Mouse (Mus musculus): Measurements from ENCODE around the gene Rpp14. TPM values are rescaled to one million over a fixed set of nuclear protein-coding genes. Genes with fewer than 3 reads are reported as not detected.

The Rpp14 gene
- polyA plus RNA-seq, 1 experiment from 2014 or later: 47.6 TPM

DNA sequence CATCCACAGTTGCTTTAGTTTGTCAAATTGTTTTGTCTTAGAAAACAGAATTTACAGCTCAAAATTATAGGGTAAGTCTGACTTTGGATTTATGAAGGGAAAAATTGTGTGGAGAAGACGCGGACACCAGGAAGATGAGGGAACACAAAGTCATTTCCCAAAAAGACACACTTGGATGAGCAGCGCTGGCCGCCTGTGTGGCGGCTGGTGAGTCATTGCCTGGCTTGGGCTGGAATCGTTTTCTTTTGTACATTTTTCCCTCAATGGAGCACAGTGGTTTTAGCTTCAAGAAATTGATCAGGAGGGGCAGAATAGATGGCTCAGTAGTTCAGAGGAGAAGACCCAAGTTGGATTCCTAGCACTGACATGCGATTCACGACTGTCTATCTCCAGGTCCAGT lies 21.7 kb downstream of the Rpp14 start:
- H3K36me3 ChIP-seq (ENCODE audit: control insufficient read depth, insufficient read depth, low read length): no peaks in the 10 kb centered on the region
- no peaks in the 10 kb centered on the region for H3K9me3 ChIP-seq (ENCODE audit: control insufficient read depth, low read length)
- no peak overlapping the region for H3K27ac ChIP-seq (ENCODE audit: low read length)
- no peak overlapping the region for H3K4me3 ChIP-seq (ENCODE audit: low read length)
- H3K4me2 ChIP-seq (ENCODE audit: low read depth, low read length): no peak overlapping the region
- H3K27me3 ChIP-seq (ENCODE audit: control insufficient read depth, insufficient read depth, low read depth, low read length): no peaks in the 10 kb centered on the region
- no peak for ATAC-seq (ENCODE audit: low read depth)
- no peak overlapping the region for H3K9ac ChIP-seq (ENCODE audit: low read length)
- whole genome bisulfite sequencing: 89% methylated on average over 8 of the region's 8 CpGs
- H3K4me1 ChIP-seq (replicated peaks; ENCODE audit: control insufficient read depth, insufficient read depth, low read length): peaks cover 8% of the 10 kb centered on the region; the same call in 1 of the 2 replicates

DNA sequence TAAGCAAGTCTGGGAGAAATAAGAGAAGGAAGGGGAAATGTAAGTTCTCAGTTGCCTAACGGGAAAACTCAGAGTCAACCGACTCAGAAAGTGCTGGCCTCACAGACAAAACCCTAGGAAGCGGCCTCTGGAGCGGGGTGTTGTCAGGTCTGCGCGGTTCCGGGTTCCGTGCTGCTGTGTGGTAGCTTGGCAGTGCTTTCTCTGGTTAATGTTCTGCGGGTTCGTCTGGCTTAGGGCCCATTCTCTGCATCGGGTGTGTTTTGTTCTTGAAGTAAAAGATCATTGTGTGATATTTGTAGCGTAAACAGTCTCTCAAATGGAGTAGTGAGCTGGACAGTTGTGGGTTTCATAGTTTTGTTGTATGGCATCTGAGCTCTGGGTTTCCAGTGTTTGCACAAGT lies 22.5 kb downstream of the Rpp14 start:
- WGBS: 65% methylated on average over 12 of the region's 12 CpGs
- ATAC-seq (ENCODE audit: low read depth): no peak
- H3K9me3 ChIP-seq (ENCODE audit: control insufficient read depth, low read length): no peaks in the 10 kb centered on the region

DNA sequence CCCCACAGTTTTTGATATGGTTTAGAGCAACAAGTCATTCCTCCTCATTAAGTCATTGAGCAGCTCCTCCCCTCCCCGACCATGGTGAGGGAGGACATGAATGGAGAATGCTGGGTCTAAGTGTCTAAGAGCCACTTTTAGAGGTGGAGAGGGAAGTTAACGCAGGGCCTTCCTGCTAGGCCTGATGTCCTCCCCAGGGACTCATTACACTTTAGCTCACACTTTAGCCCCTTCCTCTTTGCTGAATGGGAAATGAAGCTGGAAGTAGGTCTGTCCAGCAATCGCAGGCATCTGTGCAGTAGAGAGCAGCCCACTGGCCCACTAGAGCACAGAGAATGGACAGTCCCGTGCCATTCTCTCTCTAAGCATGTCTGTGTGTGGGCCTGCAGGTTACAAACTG lies 27.9 kb downstream of the Rpp14 start:
- Histone ChIP-seq H3K9me3 (ENCODE audit: control insufficient read depth, low read length) (no peaks in the 10 kb centered on the region), H3K27me3 (ENCODE audit: control insufficient read depth, insufficient read depth, low read depth, low read length) (no peaks in the 10 kb centered on the region), H3K27ac (ENCODE audit: low read length) (no peak overlapping the region), H3K36me3 (ENCODE audit: control insufficient read depth, insufficient read depth, low read length) (no peaks in the 10 kb centered on the region), H3K4me3 (ENCODE audit: low read length) (no peak overlapping the region), H3K9ac (ENCODE audit: low read length) (no peak overlapping the region), H3K4me2 (ENCODE audit: low read depth, low read length) (no peak overlapping the region), H3K4me1 (replicated peaks; ENCODE audit: control insufficient read depth, insufficient read depth, low read length) (no peaks in the 10 kb centered on the region)
- WGBS: 78% methylated on average over 4 of the region's 4 CpGs
- no peak for ATAC-seq (ENCODE audit: low read depth)

More for the DNA sequence above, 22.5 kb downstream of the Rpp14 start:
- peaks cover 8% of the 10 kb centered on the region; the same call in 1 of the 2 replicates for H3K4me1 ChIP-seq (replicated peaks; ENCODE audit: control insufficient read depth, insufficient read depth, low read length)
- H3K4me2 ChIP-seq (ENCODE audit: low read depth, low read length): no peak overlapping the region
- no peaks in the 10 kb centered on the region for H3K27me3 ChIP-seq (ENCODE audit: control insufficient read depth, insufficient read depth, low read depth, low read length)
- H3K4me3 ChIP-seq (ENCODE audit: low read length): no peak overlapping the region
- H3K9ac ChIP-seq (ENCODE audit: low read length): no peak overlapping the region
- H3K27ac ChIP-seq (ENCODE audit: low read length): no peak overlapping the region
- no peaks in the 10 kb centered on the region for H3K36me3 ChIP-seq (ENCODE audit: control insufficient read depth, insufficient read depth, low read length)

DNA sequence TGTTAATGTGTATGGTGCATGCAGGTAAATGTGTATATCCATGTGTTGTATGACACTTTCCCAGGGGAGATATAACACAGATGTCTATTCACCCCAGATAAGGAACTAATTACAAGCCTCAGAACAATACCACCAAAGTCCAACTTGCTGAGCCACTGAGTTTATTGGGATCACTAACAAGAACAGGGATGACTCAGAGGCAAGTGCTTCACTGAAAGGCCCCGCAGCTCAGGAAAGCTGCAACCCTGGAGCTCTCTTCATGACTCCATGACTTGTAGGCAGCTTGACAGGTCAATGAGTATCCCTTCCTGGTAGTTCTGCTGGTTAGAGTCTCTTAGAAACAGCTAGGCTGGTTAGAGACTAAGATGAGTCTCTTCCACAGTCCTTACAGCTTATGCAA lies 28.8 kb downstream of the Rpp14 start:
- ATAC-seq (ENCODE audit: low read depth): no peak
- H3K9ac ChIP-seq (ENCODE audit: low read length): no peak overlapping the region
- H3K4me2 ChIP-seq (ENCODE audit: low read depth, low read length): no peak overlapping the region
- H3K4me3 ChIP-seq (ENCODE audit: low read length): no peak overlapping the region
- no peaks in the 10 kb centered on the region for H3K9me3 ChIP-seq (ENCODE audit: control insufficient read depth, low read length)
- no peaks in the 10 kb centered on the region for H3K27me3 ChIP-seq (ENCODE audit: control insufficient read depth, insufficient read depth, low read depth, low read length)
- WGBS: 83% methylated on average over 1 of the region's 1 CpGs
- H3K27ac ChIP-seq (ENCODE audit: low read length): no peak overlapping the region
- H3K4me1 ChIP-seq (replicated peaks; ENCODE audit: control insufficient read depth, insufficient read depth, low read length): no peaks in the 10 kb centered on the region
- no peaks in the 10 kb centered on the region for H3K36me3 ChIP-seq (ENCODE audit: control insufficient read depth, insufficient read depth, low read length)

DNA sequence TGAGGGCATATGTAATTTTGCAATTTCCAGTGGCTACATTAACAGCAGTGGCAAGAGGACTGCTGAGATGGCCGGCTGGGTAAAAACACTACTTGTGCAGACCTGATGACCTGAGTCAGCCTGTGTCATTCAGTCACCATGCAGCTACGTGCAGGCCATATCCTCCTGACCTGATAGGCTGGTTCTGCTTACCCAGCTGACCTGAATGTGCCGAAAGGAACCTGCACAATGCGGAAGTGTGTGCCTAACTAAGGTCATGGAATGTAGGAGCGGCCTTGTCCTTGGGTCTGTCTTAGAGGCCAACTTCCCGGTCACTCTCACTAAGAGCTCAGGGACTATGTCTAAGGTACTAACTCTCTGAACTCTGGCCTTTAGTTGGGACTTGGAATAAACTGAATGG lies 31.4 kb downstream of the Rpp14 start:
- H3K27ac ChIP-seq (ENCODE audit: low read length): no peak overlapping the region
- no peak overlapping the region for H3K9ac ChIP-seq (ENCODE audit: low read length)
- H3K4me3 ChIP-seq (ENCODE audit: low read length): no peak overlapping the region
- H3K4me2 ChIP-seq (ENCODE audit: low read depth, low read length): no peak overlapping the region
- WGBS: 71% methylated on average over 6 of the region's 6 CpGs
- no peaks in the 10 kb centered on the region for H3K9me3 ChIP-seq (ENCODE audit: control insufficient read depth, low read length)
- H3K36me3 ChIP-seq (ENCODE audit: control insufficient read depth, insufficient read depth, low read length): no peaks in the 10 kb centered on the region
- no peaks in the 10 kb centered on the region for H3K4me1 ChIP-seq (replicated peaks; ENCODE audit: control insufficient read depth, insufficient read depth, low read length)
- no peak for ATAC-seq (ENCODE audit: low read depth)
- H3K27me3 ChIP-seq (ENCODE audit: control insufficient read depth, insufficient read depth, low read depth, low read length): no peaks in the 10 kb centered on the region

DNA sequence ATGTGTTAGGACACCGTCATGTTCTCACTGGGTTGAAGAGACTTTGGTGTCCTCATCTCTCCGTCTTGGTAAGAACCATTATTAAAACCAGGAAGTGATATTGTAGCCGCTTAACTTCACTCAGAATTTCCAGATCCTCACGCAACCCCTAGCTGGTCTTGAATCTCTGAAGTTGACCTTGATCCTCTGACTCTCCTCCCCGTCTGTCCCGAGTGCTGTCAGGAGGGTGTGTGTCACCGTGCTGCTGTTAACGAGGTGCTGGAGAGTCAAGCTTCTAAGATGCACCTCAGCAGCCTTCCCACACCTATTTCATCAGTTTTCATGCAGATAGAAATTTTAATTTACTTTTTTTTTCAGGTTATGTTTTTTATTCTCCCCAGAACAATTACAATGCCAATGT lies 31.9 kb downstream of the Rpp14 start:
- no peaks in the 10 kb centered on the region for H3K4me1 ChIP-seq (replicated peaks; ENCODE audit: control insufficient read depth, insufficient read depth, low read length)
- H3K4me2 ChIP-seq (ENCODE audit: low read depth, low read length): no peak overlapping the region
- no peaks in the 10 kb centered on the region for H3K27me3 ChIP-seq (ENCODE audit: control insufficient read depth, insufficient read depth, low read depth, low read length)
- H3K36me3 ChIP-seq (ENCODE audit: control insufficient read depth, insufficient read depth, low read length): no peaks in the 10 kb centered on the region
- no peak overlapping the region for H3K27ac ChIP-seq (ENCODE audit: low read length)
- WGBS: 74% methylated on average over 8 of the region's 8 CpGs
- no peaks in the 10 kb centered on the region for H3K9me3 ChIP-seq (ENCODE audit: control insufficient read depth, low read length)
- no peak for ATAC-seq (ENCODE audit: low read depth)
- H3K9ac ChIP-seq (ENCODE audit: low read length): no peak overlapping the region
- H3K4me3 ChIP-seq (ENCODE audit: low read length): no peak overlapping the region

DNA sequence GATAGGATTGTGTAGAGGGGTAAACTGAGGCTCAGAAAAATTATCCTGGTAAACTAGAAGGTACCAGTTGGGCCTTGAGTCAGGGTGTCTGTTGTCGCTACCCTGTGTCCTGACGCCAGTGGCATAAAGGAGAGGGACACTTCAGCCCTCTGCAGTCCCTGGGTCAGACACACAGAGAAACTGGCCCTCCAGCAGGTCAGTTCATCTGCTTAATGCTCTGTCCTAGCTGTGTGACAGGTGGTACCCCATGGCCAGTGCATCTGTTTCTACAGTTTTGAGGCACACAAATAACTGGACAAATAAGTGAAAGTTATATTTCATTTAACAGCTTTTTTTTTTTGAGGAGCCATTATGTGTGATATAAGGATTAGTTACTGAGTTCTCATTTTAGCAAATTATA lies 33.4 kb downstream of the Rpp14 start:
- Histone ChIP-seq H3K9me3 (ENCODE audit: control insufficient read depth, low read length) (no peaks in the 10 kb centered on the region), H3K4me1 (replicated peaks; ENCODE audit: control insufficient read depth, insufficient read depth, low read length) (no peaks in the 10 kb centered on the region), H3K4me3 (ENCODE audit: low read length) (no peak overlapping the region), H3K9ac (ENCODE audit: low read length) (no peak overlapping the region), H3K36me3 (ENCODE audit: control insufficient read depth, insufficient read depth, low read length) (no peaks in the 10 kb centered on the region), H3K27ac (ENCODE audit: low read length) (no peak overlapping the region), H3K4me2 (ENCODE audit: low read depth, low read length) (no peak overlapping the region), H3K27me3 (ENCODE audit: control insufficient read depth, insufficient read depth, low read depth, low read length) (no peaks in the 10 kb centered on the region)
- 79% methylated on average over 2 of the region's 2 CpGs for WGBS
- no peak for ATAC-seq (ENCODE audit: low read depth)

DNA sequence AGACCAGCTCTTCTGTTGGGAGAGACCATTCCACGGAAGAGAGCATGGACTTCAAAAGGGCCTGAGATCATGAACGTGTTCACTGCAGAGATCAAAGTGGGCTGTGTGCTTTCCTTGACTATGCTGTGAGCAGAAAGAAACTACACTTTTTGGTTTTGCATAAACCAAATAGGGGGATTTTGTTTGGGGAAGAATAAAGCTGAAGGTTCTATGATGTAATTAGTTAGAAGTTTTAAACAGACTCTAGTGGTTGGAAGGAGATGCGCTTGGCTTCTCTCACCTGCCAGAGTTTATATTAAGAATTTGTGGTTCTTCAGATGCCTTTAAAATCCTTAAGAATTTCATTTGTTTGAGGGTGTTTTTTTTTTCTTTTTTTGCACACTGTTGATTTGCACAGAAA lies 34.1 kb downstream of the Rpp14 start:
- H3K9ac ChIP-seq (ENCODE audit: low read length): no peak overlapping the region
- ATAC-seq (ENCODE audit: low read depth): no peak
- H3K4me1 ChIP-seq (replicated peaks; ENCODE audit: control insufficient read depth, insufficient read depth, low read length): no peaks in the 10 kb centered on the region
- H3K9me3 ChIP-seq (ENCODE audit: control insufficient read depth, low read length): no peaks in the 10 kb centered on the region
- WGBS: 51% methylated on average over 3 of the region's 3 CpGs
- H3K4me3 ChIP-seq (ENCODE audit: low read length): no peak overlapping the region
- no peak overlapping the region for H3K27ac ChIP-seq (ENCODE audit: low read length)
- no peaks in the 10 kb centered on the region for H3K36me3 ChIP-seq (ENCODE audit: control insufficient read depth, insufficient read depth, low read length)
- H3K27me3 ChIP-seq (ENCODE audit: control insufficient read depth, insufficient read depth, low read depth, low read length): no peaks in the 10 kb centered on the region
- no peak overlapping the region for H3K4me2 ChIP-seq (ENCODE audit: low read depth, low read length)

- WGBS: 44% methylated on average over 1 of the region's 1 CpGs
- Histone ChIP-seq H3K4me2 (ENCODE audit: low read depth, low read length) (no peak overlapping the region), H3K4me1 (replicated peaks; ENCODE audit: control insufficient read depth, insufficient read depth, low read length) (no peaks in the 10 kb centered on the region), H3K9ac (ENCODE audit: low read length) (no peak overlapping the region), H3K36me3 (ENCODE audit: control insufficient read depth, insufficient read depth, low read length) (no peaks in the 10 kb centered on the region), H3K27me3 (ENCODE audit: control insufficient read depth, insufficient read depth, low read depth, low read length) (no peaks in the 10 kb centered on the region), H3K9me3 (ENCODE audit: control insufficient read depth, low read length) (no peaks in the 10 kb centered on the region), H3K4me3 (ENCODE audit: low read length) (no peak overlapping the region), H3K27ac (ENCODE audit: low read length) (no peak overlapping the region)
- no peak for ATAC-seq (ENCODE audit: low read depth)
Measured at GRCm38 (mm10) chr14:8114756-8115155, 34.6 kb downstream of the Rpp14 start.

- WGBS: 77% methylated on average over 4 of the region's 4 CpGs
- Histone ChIP-seq H3K27ac (ENCODE audit: low read length) (no peak overlapping the region), H3K27me3 (ENCODE audit: control insufficient read depth, insufficient read depth, low read depth, low read length) (no peaks in the 10 kb centered on the region)
Measured at GRCm38 (mm10) chr14:8115772-8116171, 35.6 kb downstream of the Rpp14 start.

More at GRCm38 (mm10) chr14:8115772-8116171, 35.6 kb downstream of the Rpp14 start:
- no peak for ATAC-seq (ENCODE audit: low read depth)
- Histone ChIP-seq H3K4me2 (ENCODE audit: low read depth, low read length) (no peak overlapping the region), H3K9me3 (ENCODE audit: control insufficient read depth, low read length) (no peaks in the 10 kb centered on the region), H3K4me1 (replicated peaks; ENCODE audit: control insufficient read depth, insufficient read depth, low read length) (no peaks in the 10 kb centered on the region), H3K4me3 (ENCODE audit: low read length) (no peak overlapping the region), H3K9ac (ENCODE audit: low read length) (no peak overlapping the region), H3K36me3 (ENCODE audit: control insufficient read depth, insufficient read depth, low read length) (no peaks in the 10 kb centered on the region)
